Mouse (Mus musculus) liver, embryonic 13.5 days (tissue): ENCODE results near the gene Pcbp2. TPM values are rescaled to one million over a fixed set of nuclear protein-coding genes. Genes with fewer than 3 reads are reported as not detected.

Experiments used
- ATAC-seq: fragments of 200-750 bp; cut with Nextera tagmentation; 2 replicates; pipeline ENCODE4 v1.8.0; 2017; ENCODE audit warnings: low read depth, mild to moderate bottlenecking, moderate number of reproducible peaks, moderate library complexity
- DNase-seq: peaks from one replicate; pipeline ENCODE4 v3.0.0; 2022
- H3K27ac ChIP-seq: fragments of 300-500 bp; sonication (generic); 2 replicates; pipeline ENCODE4 v1.5.1; 2015; ENCODE audit warnings: moderate library complexity, mild to moderate bottlenecking, inconsistent platforms
- H3K27me3 ChIP-seq: fragments of 300-500 bp; sonication (generic); 2 replicates; pipeline ENCODE4 v1.6.1; 2015; ENCODE audit warnings: mild to moderate bottlenecking, inconsistent platforms
- H3K36me3 ChIP-seq: fragments of 300-500 bp; sonication (generic); 2 replicates; pipeline ENCODE4 v1.6.1; 2015; ENCODE audit warnings: mild to moderate bottlenecking, inconsistent platforms
- H3K4me1 ChIP-seq: fragments of 300-500 bp; sonication (generic); replicated peaks from 2 replicates; pipeline ENCODE4 v1.6.1; 2015; ENCODE audit warnings: inconsistent platforms
- H3K4me2 ChIP-seq: fragments of 300-500 bp; sonication (generic); 2 replicates; pipeline ENCODE4 v1.6.1; 2015; ENCODE audit warnings: inconsistent platforms, mild to moderate bottlenecking, moderate library complexity
- H3K4me3 ChIP-seq: fragments of 300-500 bp; sonication (generic); replicated peaks from 2 replicates; pipeline ENCODE4 v1.5.1; 2015; ENCODE audit warnings: mild to moderate bottlenecking, inconsistent platforms
- H3K9ac ChIP-seq: fragments of 300-500 bp; sonication (generic); 2 replicates; pipeline ENCODE4 v1.6.1; 2015; ENCODE audit warnings: mild to moderate bottlenecking, inconsistent platforms
- H3K9me3 ChIP-seq: fragments of 300-500 bp; sonication (generic); replicated peaks from 2 replicates; pipeline ENCODE4 v1.6.1; 2016; ENCODE audit warnings: inconsistent platforms
- WGBS: fragments of 180-500 bp; shearing (Covaris S2); methylation state at CpG from one replicate; pipeline ENCODE4 v1.1.7; 2015; ENCODE audit not compliant: insufficient replicate concordance; 5-methylcytosine and 5-hydroxymethylcytosine counted together
- polyA plus RNA-seq: library from polyadenylated mRNA; unstranded; fragments of >200 nt; fragmentation: Nextera tagmentation; extraction: Ambion mirVana; gene quantifications from 2 replicates; pipeline ENCODE4 v1.2.1, GENCODE M21; 2015

Pcbp2 gene
- polyA plus RNA-seq, 1 experiment from 2014 or later: 92.1 TPM

- no peak overlapping the region for H3K9ac ChIP-seq
- peaks cover 47% of the 10 kb centered on the region for H3K4me1 ChIP-seq
- no peak overlapping the region for H3K27ac ChIP-seq
- H3K36me3 ChIP-seq: peaks cover 17% of the 10 kb centered on the region
- H3K9me3 ChIP-seq: no peaks in the 10 kb centered on the region
- no peak overlapping the region for H3K4me2 ChIP-seq
- no peak for DNase-seq
- no peak overlapping the region for H3K4me3 ChIP-seq
- 60% methylated on average over 3 of the region's 3 CpGs for WGBS
- H3K27me3 ChIP-seq: peaks cover 22% of the 10 kb centered on the region
- ATAC-seq: no peak
Observed at GRCm38 (mm10) chr15:102508336-102508735, 38.0 kb downstream of the Pcbp2 start.

GRCm38 (mm10) chr15:102510110-102510509 is 39.8 kb downstream of the Pcbp2 start:
- Histone ChIP-seq H3K36me3 (peaks cover under 1% of the 10 kb centered on the region; the same call in 1 of the 2 replicates), H3K4me1 (peaks cover 45% of the 10 kb centered on the region), H3K9ac (peak overlapping the region; percentile 70), H3K27ac (peak overlapping the region; percentile 50; the same call in 1 of the 2 replicates), H3K27me3 (peaks cover 22% of the 10 kb centered on the region), H3K4me2 (peak overlapping the region; percentile 97), H3K9me3 (no peaks in the 10 kb centered on the region), H3K4me3 (peak overlapping the region; percentile 68)
- 13% methylated on average over 9 of the region's 9 CpGs for WGBS
- ATAC-seq: no peak; the same call in 1 of the 2 replicates
- DNase-seq: no peak

GRCm38 (mm10) chr15:102510590-102511284 is 40.4 kb downstream of the Pcbp2 start:
- peak overlapping the region; percentile 97 for H3K4me2 ChIP-seq
- ATAC-seq (peak; percentile 87), DNase-seq (peak; percentile 78)
- peak overlapping the region; percentile 50; the same call in 1 of the 2 replicates for H3K27ac ChIP-seq
- WGBS: 4% methylated on average over 33 of the region's 34 CpGs
- peaks cover 39% of the 10 kb centered on the region for H3K4me1 ChIP-seq
- no peaks in the 10 kb centered on the region for H3K9me3 ChIP-seq
- peak overlapping the region; percentile 70 for H3K9ac ChIP-seq
- H3K4me3 ChIP-seq: peak overlapping the region; percentile 68
- peaks cover 22% of the 10 kb centered on the region for H3K27me3 ChIP-seq
- H3K36me3 ChIP-seq: no peaks in the 10 kb centered on the region

DNA sequence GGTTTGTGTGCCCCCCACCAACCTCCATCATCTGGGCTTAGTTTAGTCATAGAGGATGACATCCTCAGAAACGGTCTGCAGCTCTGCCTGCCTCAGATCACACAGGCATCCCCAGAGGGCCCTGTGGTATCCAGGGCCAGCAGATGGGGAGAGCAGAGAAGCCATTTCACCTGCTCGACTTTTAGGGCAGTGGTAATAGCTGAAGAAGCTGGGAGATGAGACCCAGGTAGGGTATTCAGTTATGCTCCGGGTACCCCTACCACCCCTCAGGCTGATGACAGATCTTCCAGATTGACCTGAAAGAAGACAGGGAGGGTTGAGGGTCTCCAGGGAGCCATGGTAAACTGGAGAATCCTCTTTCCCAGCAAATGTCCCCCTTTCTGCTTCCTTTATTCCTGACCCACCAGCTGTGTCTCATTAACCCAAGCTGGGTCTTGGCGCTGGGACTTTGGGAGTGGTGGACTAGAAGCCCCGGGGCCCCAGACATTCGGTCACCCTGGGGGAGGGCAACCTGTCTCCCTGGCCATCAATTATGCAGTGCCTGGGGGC is 41.0 kb downstream of the Pcbp2 start:
- Histone ChIP-seq H3K27me3 (peaks cover 25% of the 10 kb centered on the region), H3K4me2 (peak overlapping the region; percentile 97), H3K9ac (no peak overlapping the region; the same call in 1 of the 2 replicates), H3K36me3 (no peaks in the 10 kb centered on the region), H3K4me3 (0 out of 2 replicates have a peak overlapping the region, but pooled peaks have one; percentile 68), H3K4me1 (peaks cover 39% of the 10 kb centered on the region), H3K27ac (no peak overlapping the region), H3K9me3 (no peaks in the 10 kb centered on the region)
- ATAC-seq: 0 out of 2 replicates have a peak, but pooled peaks have one; percentile 16
- 42% methylated on average over 6 of the region's 6 CpGs for WGBS
- no peak for DNase-seq

DNA sequence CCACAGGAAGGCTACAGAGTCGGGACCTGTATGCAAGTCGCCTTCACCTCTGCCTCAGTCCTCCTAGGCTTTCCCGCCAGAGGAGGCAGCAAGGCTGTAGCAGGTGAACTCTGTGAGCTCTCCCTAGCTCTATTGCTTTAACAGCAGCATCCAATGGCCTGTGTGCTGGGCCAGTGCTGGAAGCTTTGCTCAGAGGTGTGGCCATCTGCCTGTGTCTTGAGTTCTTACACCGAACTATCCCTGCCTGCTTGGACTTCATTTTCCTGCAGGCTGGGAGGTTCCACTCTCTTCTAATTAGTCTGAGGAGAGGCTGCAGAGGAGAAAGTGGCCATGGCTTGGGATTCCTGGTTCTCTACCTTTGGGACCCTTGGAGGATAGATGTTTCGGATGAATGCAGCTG is 41.7 kb downstream of the Pcbp2 start:
- Histone ChIP-seq H3K4me2 (no peak overlapping the region), H3K4me1 (peaks cover 40% of the 10 kb centered on the region), H3K27me3 (peaks cover 26% of the 10 kb centered on the region), H3K9ac (no peak overlapping the region), H3K27ac (no peak overlapping the region), H3K9me3 (no peaks in the 10 kb centered on the region), H3K4me3 (no peak overlapping the region), H3K36me3 (no peaks in the 10 kb centered on the region)
- ATAC-seq (no peak), DNase-seq (no peak)
- 60% methylated on average over 5 of the region's 5 CpGs for WGBS

DNA sequence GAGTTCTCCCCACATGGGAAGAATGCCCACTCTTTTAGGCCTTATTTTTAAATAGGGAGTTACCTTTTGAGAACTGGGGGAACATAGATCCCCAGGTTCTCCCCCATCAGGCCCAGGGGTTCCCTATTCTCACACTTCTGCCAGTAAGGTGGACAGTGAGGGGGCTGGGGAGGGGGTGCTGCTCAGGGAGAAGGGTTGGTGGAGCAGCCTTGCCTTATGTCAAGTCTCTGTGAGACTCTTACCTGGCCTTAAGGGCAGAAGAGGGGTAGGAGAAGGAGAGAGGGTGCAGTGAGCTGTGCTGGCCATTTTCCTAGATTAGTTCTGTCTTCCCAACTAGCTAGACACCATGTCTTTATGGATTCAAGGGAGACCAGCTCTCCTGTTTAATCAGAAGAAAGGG is 42.1 kb downstream of the Pcbp2 start:
- H3K4me2 ChIP-seq: no peak overlapping the region
- H3K4me1 ChIP-seq: peaks cover 44% of the 10 kb centered on the region
- H3K9ac ChIP-seq: no peak overlapping the region
- no peak overlapping the region for H3K27ac ChIP-seq
- ATAC-seq: no peak
- no peak for DNase-seq
- no peak overlapping the region for H3K4me3 ChIP-seq
- no peaks in the 10 kb centered on the region for H3K36me3 ChIP-seq
- no peaks in the 10 kb centered on the region for H3K9me3 ChIP-seq
- H3K27me3 ChIP-seq: peaks cover 26% of the 10 kb centered on the region

DNA sequence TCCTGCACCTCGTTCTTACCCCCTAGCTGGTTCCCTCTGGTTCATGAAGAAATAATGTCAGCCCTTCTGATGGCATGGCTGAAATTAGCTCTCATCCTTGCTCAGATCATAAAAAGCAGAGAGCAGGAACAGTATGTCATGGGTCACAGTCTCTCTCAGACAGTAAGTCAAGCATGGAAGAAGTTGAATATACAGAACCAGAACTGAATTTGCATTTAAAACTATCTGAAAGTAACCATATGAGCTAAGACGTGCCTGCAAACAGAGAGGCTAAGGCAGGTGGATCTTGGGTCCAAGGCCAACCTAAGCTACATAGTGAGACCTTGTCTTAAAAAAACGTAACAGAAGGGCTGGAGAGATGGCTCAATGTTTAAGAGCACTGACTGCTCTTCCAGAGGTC is 42.7 kb downstream of the Pcbp2 start:
- Histone ChIP-seq H3K27ac (no peak overlapping the region), H3K9ac (no peak overlapping the region), H3K27me3 (peaks cover 26% of the 10 kb centered on the region), H3K9me3 (no peaks in the 10 kb centered on the region), H3K4me3 (no peak overlapping the region), H3K4me2 (no peak overlapping the region), H3K36me3 (no peaks in the 10 kb centered on the region), H3K4me1 (peaks cover 44% of the 10 kb centered on the region)
- DNase-seq: no peak
- WGBS: 54% methylated on average over 3 of the region's 3 CpGs
- ATAC-seq: no peak

DNA sequence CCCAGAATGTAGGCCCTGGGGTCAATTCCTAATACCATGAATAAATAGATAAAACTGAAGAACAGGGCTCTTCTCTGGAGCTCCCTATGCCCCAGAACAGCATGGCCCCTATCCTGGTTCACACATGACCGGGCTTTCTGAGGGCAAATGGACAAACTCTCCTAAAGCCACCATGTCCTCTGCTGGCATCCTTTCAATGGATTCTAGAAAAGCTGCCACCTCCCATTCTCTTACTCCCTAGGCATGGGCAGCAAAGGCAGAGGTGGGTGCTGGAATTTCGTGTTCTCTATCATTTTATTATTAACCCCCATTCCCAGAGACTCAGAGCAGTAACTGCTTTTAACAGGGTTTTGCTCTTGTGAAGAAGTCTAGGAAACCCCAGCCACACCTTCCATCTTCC is 44.9 kb downstream of the Pcbp2 start:
- Histone ChIP-seq H3K27ac (no peak overlapping the region), H3K9me3 (no peaks in the 10 kb centered on the region), H3K4me1 (peaks cover 50% of the 10 kb centered on the region), H3K9ac (no peak overlapping the region), H3K4me3 (no peak overlapping the region), H3K4me2 (no peak overlapping the region), H3K36me3 (no peaks in the 10 kb centered on the region), H3K27me3 (peaks cover 20% of the 10 kb centered on the region; the same call in 1 of the 2 replicates)
- ATAC-seq: no peak
- WGBS: 58% methylated on average over 2 of the region's 2 CpGs
- DNase-seq: no peak

- Histone ChIP-seq H3K4me3 (peak overlapping the region; percentile 81; the same call in 1 of the 2 replicates), H3K4me2 (peak overlapping the region; percentile 98), H3K4me1 (peaks cover 50% of the 10 kb centered on the region), H3K9ac (peak overlapping the region; percentile 75), H3K9me3 (no peaks in the 10 kb centered on the region), H3K27ac (no peak overlapping the region), H3K36me3 (peaks cover 2% of the 10 kb centered on the region; the same call in 1 of the 2 replicates), H3K27me3 (peaks cover 16% of the 10 kb centered on the region; the same call in 1 of the 2 replicates)
- no peak for DNase-seq
- ATAC-seq: no peak
- 59% methylated on average over 4 of the region's 4 CpGs for WGBS
Observed at GRCm38 (mm10) chr15:102515791-102516190, 45.5 kb downstream of the Pcbp2 start.

DNA sequence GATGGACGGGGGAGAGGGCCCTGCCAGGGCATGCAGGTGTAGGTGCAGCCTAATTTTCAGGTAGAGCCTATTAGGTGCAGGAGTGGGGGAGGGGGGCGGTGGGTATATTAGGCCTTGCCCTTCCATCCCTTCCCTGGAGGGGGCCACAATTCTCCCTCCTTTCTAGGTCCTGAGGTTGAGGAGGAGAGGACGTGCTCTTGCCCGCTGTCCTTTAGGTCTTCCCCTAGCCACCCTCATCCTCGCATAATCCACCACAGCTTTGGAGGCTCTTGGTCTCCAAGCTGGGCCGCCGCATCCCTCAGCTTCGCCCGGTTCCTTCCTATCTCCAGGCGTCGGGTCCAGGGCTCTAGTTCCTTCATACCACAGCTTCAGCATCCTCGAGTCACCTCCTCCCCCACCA is 46.0 kb downstream of the Pcbp2 start:
- 11% methylated on average over 12 of the region's 12 CpGs for WGBS
- Histone ChIP-seq H3K36me3 (peaks cover 7% of the 10 kb centered on the region; the same call in 1 of the 2 replicates), H3K9me3 (no peaks in the 10 kb centered on the region), H3K4me3 (peak overlapping the region; percentile 81), H3K27me3 (peaks cover 15% of the 10 kb centered on the region; the same call in 1 of the 2 replicates), H3K9ac (peak overlapping the region; percentile 75), H3K4me1 (peaks cover 50% of the 10 kb centered on the region), H3K27ac (no peak overlapping the region), H3K4me2 (peak overlapping the region; percentile 98)
- DNase-seq (no peak), ATAC-seq (no peak)

DNA sequence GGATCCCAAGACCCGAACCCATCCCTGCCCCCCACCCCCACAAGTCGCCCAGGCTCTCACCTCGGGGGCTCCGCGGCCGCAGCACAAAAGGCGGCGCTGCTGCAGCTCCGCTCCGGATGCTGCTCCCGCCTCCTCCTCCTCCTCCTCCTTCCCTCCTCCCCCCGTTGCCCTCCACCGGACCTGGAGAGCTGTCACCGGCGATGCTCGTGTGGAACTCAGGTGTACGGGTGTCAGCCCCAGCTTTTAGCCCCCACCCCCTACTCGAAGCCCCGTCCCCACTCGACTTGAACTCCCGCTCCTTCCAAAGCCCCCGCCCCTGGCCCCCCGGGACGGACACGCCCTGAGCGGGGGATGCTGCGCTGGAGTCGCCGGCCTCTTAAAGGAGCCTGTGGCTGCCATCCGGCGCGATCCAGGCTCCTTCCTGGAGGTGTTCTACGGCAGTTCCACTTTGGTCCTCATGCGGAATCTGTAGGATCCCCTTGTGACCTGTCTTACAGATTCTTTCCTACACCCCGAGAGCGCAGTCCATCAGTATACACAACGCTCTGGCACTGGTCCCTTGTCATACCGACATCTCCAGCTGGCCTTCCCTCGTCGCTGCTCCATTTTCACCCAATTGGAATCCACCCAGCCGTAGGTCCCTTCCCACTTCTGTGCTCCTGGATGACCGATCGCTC is 46.5 kb downstream of the Pcbp2 start, which contains the start of gene Map3k12:
Map3k12 (minus strand) TSS at position 337 of the 677 bp plus-strand sequence.
- Histone ChIP-seq H3K36me3 (peaks cover 13% of the 10 kb centered on the region), H3K4me3 (peak within 1 kb of the TSS; percentile 81), H3K27me3 (peaks cover 9% of the 10 kb centered on the region; the same call in 1 of the 2 replicates), H3K9ac (peak within 1 kb of the TSS; percentile 75), H3K27ac (peak within 1 kb of the TSS; percentile 85), H3K4me2 (peak within 1 kb of the TSS; percentile 98), H3K9me3 (no peaks in the 10 kb centered on the region), H3K4me1 (peaks cover 51% of the 10 kb centered on the region)
- peak; percentile 47 for DNase-seq
- 1% methylated on average over 43 of the region's 43 CpGs for WGBS
- ATAC-seq: no peak
